Mouse (Mus musculus): ENCODE data around the gene Dpp9.

GRCm38 (mm10) chr17:56171456-56171855 is 47.2 kb downstream of the Dpp9 start:
- no peak for TF ChIP-seq CTCF (IDR thresholded peaks at IDR 0.05; ENCODE audit: borderline replicate concordance, insufficient read depth, low read length)
- no peak for TF ChIP-seq POLR2A (IDR thresholded peaks at IDR 0.05; ENCODE audit: low read depth, low read length)

Measured in embryonic fibroblast, embryonic 13.5 days (primary cell).